Mouse (Mus musculus) heart, adult 2 months (tissue): ENCODE results near the gene Ankrd54.

Source experiments
- CTCF ChIP-seq: fragments of 200-600 bp; IDR thresholded peaks from 2 replicates; pipeline ENCODE4 v1.8.1; 2022; ENCODE audit warnings: antibody characterized with exemption, mild to moderate bottlenecking, moderate library complexity
- EP300 ChIP-seq: fragments of 200-500 bp; IDR thresholded peaks from 2 replicates; pipeline ENCODE4 v1.6.1; 2011; ENCODE audit warnings: low read depth, low read length, control low read depth; ENCODE audit not compliant: insufficient read depth

- TF ChIP-seq CTCF: no peak
- TF ChIP-seq EP300: no peak
Measured at GRCm38 (mm10) chr15:79040501-79041416, 21.9 kb downstream of the Ankrd54 start.
